Mouse (Mus musculus) skeletal muscle tissue, adult 2 months (tissue): ENCODE data around the gene Vapb.

ENCODE experiments used
- DNase-seq: peaks from one replicate; pipeline ENCODE4 v3.0.0-alpha.2; 2012; ENCODE audit warnings: low read depth, low spot score

Gene Vapb

GRCm38 (mm10) chr2:173791904-173792757, 54.8 kb downstream of the Vapb start:
- DNase-seq = no peak

GRCm38 (mm10) chr2:173794018-173794417, 56.7 kb downstream of the Vapb start:
- DNase-seq = no peak

GRCm38 (mm10) chr2:173794531-173795510, 57.5 kb downstream of the Vapb start:
- no peak for DNase-seq

DNA sequence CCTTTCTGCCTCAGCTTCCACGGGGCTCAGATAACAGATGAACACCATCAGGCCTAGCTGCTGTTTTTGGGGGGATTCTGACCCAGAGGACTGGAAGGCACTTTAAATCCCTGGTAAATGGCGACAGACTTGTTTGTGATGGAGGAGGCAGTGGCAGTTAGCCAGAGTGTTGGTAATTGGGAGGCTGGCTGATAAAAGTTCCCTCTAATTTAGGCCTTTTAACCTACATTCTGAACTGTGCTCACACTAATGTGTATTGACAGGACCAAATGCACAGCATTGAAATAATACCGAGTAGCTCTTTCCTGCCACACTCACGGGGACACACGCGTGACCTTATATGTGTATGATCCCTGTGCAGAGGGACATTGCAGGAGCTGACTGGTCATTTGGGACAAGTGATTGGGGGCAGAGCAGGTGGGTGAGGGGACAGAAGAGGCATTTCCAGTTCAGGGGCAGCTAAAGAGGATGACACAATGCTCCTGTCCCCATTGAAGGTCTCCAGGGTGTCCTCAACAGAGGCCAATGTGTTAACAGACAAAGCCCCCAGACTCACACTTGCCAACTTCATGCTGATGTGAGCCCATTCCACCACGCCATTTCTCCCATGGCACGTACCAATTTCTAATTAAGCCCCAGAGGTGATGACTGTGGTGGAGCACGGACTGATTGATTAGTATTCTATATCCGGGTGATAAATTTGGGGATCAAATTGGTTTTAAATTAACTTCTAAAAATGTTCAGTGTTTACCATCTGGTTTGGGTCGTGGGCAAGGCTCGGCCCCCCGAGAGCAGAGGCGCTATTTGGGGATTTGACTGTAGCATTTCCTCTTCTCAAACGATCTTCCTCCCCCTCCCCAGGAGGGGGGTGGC, 58.7 kb downstream of the Vapb start:
- DNase-seq = no peak

- no peak for DNase-seq
Observed at GRCm38 (mm10) chr2:173796674-173796963, 59.3 kb downstream of the Vapb start.

DNA sequence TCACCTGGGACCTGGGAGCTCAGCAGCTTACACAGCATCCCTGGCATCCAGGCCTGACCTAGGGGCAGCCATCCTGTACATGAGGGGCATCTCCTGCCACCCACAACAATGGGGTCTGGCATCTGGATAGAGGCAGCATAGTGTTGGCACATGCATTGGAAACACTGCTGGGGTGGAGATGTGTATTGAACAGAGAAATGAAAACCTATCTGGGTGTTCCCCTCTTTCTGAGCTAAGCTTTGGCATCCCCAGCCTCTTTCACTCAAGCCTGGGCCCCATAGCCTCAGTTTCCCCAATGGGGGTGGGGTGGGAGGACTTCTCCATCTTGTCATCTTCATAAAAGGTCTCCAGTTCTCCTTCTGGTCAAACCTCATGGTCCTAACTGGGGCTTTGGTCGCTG, 62.2 kb downstream of the Vapb start:
- DNase-seq = no peak

DNA sequence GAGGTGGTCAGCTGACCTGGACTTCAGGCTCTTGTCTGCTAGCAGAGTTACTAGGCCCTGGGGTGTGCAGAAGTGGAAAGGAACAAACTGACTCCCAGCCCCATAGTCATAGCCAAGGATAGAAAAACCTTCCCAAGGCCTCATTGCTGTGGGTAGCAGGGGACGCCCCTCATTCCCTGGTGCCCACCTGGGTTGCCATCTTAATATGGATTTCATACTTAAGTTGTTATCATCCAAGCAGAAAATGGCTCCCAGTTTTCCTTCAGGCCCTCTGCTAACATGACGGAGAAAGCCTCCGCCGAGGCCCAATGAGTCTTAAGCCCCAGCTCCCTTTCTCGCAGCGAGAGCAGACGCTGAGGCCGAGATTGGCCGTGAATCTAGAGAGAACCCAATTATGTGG, 63.3 kb downstream of the Vapb start:
- no peak for DNase-seq

DNA sequence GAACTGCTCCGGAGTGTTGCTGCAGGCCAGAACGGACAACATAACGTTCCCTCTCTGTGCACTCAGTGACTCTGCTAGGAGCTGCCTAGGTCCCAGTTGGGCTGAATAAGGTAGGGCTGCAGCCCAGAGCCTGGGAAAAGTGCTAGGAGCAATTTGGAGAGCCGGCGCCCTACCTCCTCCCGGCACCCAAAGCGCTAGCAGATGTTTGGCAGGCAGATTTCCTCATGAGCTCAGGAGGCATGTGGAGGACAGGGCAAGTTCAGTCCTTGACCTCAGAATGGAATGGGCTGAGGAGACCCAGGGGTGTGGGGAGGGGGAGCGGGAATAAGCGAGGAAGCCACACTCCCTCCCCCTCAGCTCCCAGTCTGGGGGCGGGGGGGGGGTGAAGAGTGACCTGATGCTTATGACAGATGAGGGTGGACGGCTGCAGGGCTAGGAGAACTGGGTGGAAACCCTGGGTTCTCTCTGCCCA, 64.1 kb downstream of the Vapb start:
- DNase-seq = peak; percentile 73

- no peak for DNase-seq
Observed at GRCm38 (mm10) chr2:173802176-173802575, 64.9 kb downstream of the Vapb start.

DNA sequence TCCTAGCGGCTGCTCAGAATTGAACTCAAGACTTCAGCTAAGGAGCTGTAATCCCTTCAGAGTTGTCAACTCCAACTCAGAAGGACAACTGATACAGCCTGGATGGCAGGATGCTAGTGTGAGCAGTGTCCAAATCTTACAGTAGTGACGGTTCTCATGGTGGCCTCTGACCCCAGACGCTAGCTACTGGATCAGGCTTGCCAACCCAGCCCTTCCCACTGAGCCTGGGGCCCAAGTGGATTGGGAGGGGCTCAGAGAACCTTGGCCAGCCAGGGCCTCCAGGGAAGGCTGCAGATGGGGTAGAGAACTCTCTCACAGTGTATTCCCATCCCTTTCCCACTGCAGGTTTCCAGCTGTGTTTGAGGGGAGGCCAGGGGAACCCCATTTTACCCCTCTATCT, 65.6 kb downstream of the Vapb start:
- DNase-seq = no peak

DNA sequence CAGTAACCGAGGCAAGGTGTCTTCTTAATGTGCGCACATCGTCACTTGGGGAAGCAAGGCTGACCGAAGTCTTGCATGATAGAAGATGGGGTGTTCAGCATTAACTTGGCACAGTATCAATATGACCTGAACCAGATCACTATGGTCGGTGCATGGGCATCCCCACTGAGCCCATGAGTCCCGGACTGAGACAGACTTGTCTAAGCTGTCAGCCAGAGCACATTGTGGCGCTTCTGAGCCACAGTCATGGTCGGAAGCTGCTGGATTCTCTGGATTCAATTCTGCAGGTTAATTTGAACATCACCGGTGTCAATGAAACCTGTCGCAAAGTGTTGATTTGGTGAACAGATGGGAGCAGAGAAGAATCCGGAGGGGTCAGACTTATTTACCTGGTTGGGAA, 66.5 kb downstream of the Vapb start:
- no peak for DNase-seq

- DNase-seq = no peak
Observed at GRCm38 (mm10) chr2:173806621-173807020, 69.3 kb downstream of the Vapb start.

GRCm38 (mm10) chr2:173808942-173809341, 71.6 kb downstream of the Vapb start:
- no peak for DNase-seq

GRCm38 (mm10) chr2:173810036-173810850, 72.9 kb downstream of the Vapb start:
- DNase-seq = peak; percentile 79

DNA sequence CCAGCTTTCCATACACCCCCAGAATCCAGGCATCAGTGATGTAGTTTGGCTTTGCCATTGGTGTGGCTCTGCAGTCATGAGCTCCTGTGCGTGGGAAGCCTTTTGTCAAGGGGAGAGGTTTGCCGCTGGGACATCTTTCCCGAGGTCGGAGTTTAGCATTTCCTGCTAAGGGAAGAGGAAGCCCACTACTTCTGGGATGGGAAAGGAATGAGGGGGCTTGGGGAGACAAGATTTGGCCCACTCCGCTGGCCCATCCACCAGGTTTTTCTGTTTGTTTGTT, 73.5 kb downstream of the Vapb start:
- DNase-seq = no peak

- no peak for DNase-seq
Observed at GRCm38 (mm10) chr2:173811850-173812249, 74.5 kb downstream of the Vapb start.

- DNase-seq = no peak
Observed at GRCm38 (mm10) chr2:173813071-173813470, 75.8 kb downstream of the Vapb start.

DNA sequence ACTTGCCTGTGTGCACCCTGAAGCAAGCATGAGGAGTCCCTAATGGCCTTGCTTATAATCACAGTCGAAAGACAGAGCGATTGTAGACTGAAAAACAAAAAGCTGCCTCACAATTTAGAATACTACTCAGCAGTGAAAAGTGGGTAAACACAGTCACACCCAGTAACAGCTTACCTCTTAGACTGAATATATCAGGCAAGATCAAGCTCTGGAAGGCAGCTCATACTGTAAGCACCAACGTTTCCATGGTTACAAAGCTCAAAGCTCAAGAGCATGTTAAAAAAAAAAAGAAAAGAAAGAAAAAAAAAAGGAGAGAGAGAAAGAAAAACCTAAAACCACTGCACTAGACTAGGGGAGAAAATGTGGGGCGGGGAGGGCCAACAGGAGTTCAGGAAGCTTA, 89.0 kb downstream of the Vapb start:
- DNase-seq = no peak

DNA sequence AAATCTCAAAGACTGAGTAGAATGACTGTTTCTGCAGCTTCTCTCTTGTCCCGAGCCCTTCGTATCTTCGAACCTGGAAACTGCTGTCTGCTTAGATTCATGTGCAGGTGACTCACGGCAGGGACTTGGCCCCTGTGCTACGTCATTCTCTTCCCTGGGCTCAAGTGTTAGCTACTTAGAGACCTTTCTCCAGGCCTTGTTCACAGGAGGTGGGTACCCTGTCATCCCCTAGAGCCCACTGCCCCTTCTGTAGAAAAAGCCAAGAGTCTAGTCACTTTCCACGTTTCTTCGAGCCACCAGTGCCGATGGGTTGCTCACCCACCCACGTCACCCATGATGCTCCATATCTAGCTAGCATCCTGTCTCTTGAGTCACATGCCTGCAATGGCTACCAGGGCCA, 89.9 kb downstream of the Vapb start:
- DNase-seq = no peak

- DNase-seq = no peak
Observed at GRCm38 (mm10) chr2:173828134-173828533, 90.8 kb downstream of the Vapb start.
